Mouse (Mus musculus): ENCODE results near the gene Mcemp1. TPM values are rescaled to one million over a fixed set of nuclear protein-coding genes. Genes with fewer than 3 reads are reported as not detected.

The Mcemp1 gene
- total RNA-seq, 4 experiments from 2014 or later, result 0.17 to 0.40 (median 0.26) TPM; not detected in 1

Other genes with a start within 250 kb of the Mcemp1 start
- 10 to 100 TPM; 10.4 to 20.2 (median 12.1) TPM for gene Pex11g, start 198.1 kb upstream of the Mcemp1 start, total RNA-seq (2022)
- gene Tex45, start 194.9 kb upstream of the Mcemp1 start, total RNA-seq (2022), result under 1 TPM in 2 of 4 experiments, not detected in 2; 0.28 to 0.46 TPM
- 10 to 100 TPM; 20.6 to 22.9 (median 21.7) TPM for gene Zfp358, start 172.6 kb upstream of the Mcemp1 start, total RNA-seq (2022)
- 10 to 100 TPM; 45.0 to 82.0 (median 60.3) TPM for gene Mcoln1, start 165.3 kb upstream of the Mcemp1 start, total RNA-seq (2022)
- gene Pnpla6, start 150.4 kb upstream of the Mcemp1 start, total RNA-seq (2022), result 10 to 100 TPM; 49.3 to 73.9 (median 63.2) TPM
- gene C330021F23Rik, start 97.8 kb upstream of the Mcemp1 start, total RNA-seq (2022), result not detected
- 10 to 100 TPM in 2 of 4 experiments, 1 to 10 TPM in 2; 4.7 to 15.5 (median 10.0) TPM for gene Camsap3, start 78.5 kb upstream of the Mcemp1 start, total RNA-seq (2022)
- 10 to 100 TPM; 37.2 to 44.3 (median 42.5) TPM for gene Xab2, start 44.4 kb upstream of the Mcemp1 start, total RNA-seq (2022)
- gene Pet100, start 44.2 kb upstream of the Mcemp1 start, total RNA-seq (2022), result 100 to 1,000 TPM in 1 of 4 experiments, 10 to 100 TPM in 3; 86.7 to 108 (median 94.2) TPM
- not detected for gene Pcp2, start 40.2 kb upstream of the Mcemp1 start, total RNA-seq (2022)
- gene Stxbp2, start 34.8 kb upstream of the Mcemp1 start, total RNA-seq (2022), result 100 to 1,000 TPM in 2 of 4 experiments, 10 to 100 TPM in 2; 76.2 to 107 (median 99.8) TPM
- gene Retn, start 10.0 kb upstream of the Mcemp1 start, total RNA-seq (2022), result 100 to 1,000 TPM in 3 of 4 experiments, 10 to 100 TPM in 1; 50.2 to 152 (median 108) TPM
- 10 to 100 TPM in 3 of 4 experiments, 1 to 10 TPM in 1; 8.1 to 26.3 (median 22.4) TPM for gene Fcor, start 6.6 kb downstream of the Mcemp1 start, total RNA-seq (2022)
- gene Trappc5, start 10.5 kb downstream of the Mcemp1 start, total RNA-seq (2022), result 10 to 100 TPM; 21.0 to 23.6 (median 22.5) TPM
- under 1 TPM; 0.12 to 0.54 (median 0.45) TPM for gene Fcer2a, start 28.4 kb downstream of the Mcemp1 start, total RNA-seq (2022)
- gene Clec4g, start 54.9 kb downstream of the Mcemp1 start, total RNA-seq (2022), result not detected
- 1 to 10 TPM in 2 of 4 experiments, under 1 TPM in 1, not detected in 1; 0.28 to 1.4 (median 1.2) TPM for gene Cd209a, start 83.2 kb downstream of the Mcemp1 start, total RNA-seq (2022)
- gene Cd209e, start 188.6 kb downstream of the Mcemp1 start, total RNA-seq (2022), result not detected
- 1 to 10 TPM in 3 of 4 experiments, under 1 TPM in 1; 0.73 to 2.2 (median 1.4) TPM for gene Cd209d, start 212.8 kb downstream of the Mcemp1 start, total RNA-seq (2022)